Mouse (Mus musculus): ENCODE measurements around the gene Tuba1c. TPM values are rescaled to one million over a fixed set of nuclear protein-coding genes. Genes with fewer than 3 reads are reported as not detected.

Gene Tuba1c
- total and polyA plus RNA-seq, 2 experiments from 2014 or later, result 9.6 to 22.6 TPM

DNA sequence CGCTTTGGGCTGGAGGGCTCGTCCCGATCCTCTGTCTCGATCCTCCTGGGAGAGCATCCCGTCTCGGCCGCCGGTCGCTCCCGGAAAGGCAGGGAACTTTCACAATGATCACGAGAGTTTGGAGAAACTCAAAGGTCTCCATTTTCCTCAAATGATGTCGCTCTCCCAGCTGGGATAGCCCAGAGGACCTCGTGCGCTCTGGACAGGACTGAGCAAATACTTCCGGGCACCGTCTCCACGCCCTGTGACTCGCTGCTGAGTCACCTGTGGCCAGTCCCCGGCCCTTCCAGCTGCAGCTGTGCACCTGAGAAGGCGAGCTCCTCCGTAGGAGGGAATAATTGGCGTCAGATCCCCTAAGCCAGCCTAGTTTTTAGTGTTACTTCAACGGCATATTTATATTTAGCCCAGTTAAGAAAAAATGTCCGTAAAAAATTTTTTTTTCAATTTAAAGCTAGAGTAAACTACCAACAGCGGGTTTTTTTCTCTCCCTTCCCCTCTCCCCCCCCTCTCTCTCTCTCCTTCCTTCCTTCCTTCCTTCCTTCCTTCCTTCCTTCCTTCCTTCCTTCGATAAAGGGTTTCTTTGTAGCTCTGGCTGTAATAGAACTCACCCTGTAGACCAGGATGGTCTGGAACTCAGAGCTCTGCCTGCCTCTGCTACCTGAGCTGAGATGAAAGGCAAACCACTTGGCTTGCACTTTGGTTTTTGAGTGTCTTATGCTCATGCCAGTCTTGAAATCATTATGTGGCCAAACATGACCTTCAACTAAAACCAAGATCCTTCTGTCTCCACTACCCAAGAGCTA, 1.1 kb downstream of the Tuba1c start:
- no peaks in the 10 kb centered on the region for H3K36me3 ChIP-seq (ENCODE audit: insufficient read depth, low read length)
- peaks cover 2% of the 10 kb centered on the region; the same call in 1 of the 2 replicates for H3K4me1 ChIP-seq (ENCODE audit: insufficient read depth, low read length)
- no peak for ATAC-seq (ENCODE audit: low FRiP score)
- no peak for DNase-seq (ENCODE audit: low spot score)
- peaks cover 12% of the 10 kb centered on the region; the same call in 1 of the 2 replicates for H3K27me3 ChIP-seq (ENCODE audit: insufficient read depth, low read length)
- H3K9ac ChIP-seq (replicated peaks; ENCODE audit: low read length, poor library complexity, severe bottlenecking), result no peak overlapping the region
- peak overlapping the region; percentile 62 for H3K4me2 ChIP-seq (ENCODE audit: low read depth, low read length, poor library complexity, severe bottlenecking)
- no peak overlapping the region for H3K27ac ChIP-seq (ENCODE audit: low read depth, low read length)
- no peaks in the 10 kb centered on the region for H3K9me3 ChIP-seq (ENCODE audit: low read length)
- 19% methylated on average over 26 of the region's 26 CpGs for WGBS
- TF ChIP-seq CTCF (IDR thresholded peaks at IDR 0.05), result no peak
- peak overlapping the region; percentile 34 for H3K4me3 ChIP-seq (ENCODE audit: low read depth, low read length)

DNA sequence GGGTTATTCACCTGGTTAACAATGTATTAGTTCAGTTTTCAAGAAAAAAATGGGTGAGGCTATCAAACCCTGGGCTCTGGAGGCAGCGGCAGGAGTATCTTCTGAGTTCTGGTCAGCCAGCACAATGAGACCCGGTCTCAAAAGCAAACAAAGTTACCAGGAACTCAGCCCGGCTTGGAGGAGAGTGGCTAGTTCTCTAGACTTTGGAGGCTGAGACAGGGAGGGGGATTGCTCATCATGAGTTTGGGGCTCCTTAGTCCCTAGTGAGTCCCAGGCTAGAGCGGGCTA, 1.6 kb downstream of the Tuba1c start:
- TF ChIP-seq CTCF (IDR thresholded peaks at IDR 0.05), result no peak
- 86% methylated on average over 4 of the region's 4 CpGs for WGBS
- H3K27ac ChIP-seq (ENCODE audit: low read depth, low read length), result no peak overlapping the region
- H3K36me3 ChIP-seq (ENCODE audit: insufficient read depth, low read length), result no peaks in the 10 kb centered on the region
- H3K4me3 ChIP-seq (ENCODE audit: low read depth, low read length), result no peak overlapping the region
- H3K4me1 ChIP-seq (ENCODE audit: insufficient read depth, low read length), result peaks cover 2% of the 10 kb centered on the region; the same call in 1 of the 2 replicates
- ATAC-seq (ENCODE audit: low FRiP score) (no peak), DNase-seq (ENCODE audit: low spot score) (no peak)
- H3K9ac ChIP-seq (replicated peaks; ENCODE audit: low read length, poor library complexity, severe bottlenecking), result no peak overlapping the region
- no peak overlapping the region for H3K4me2 ChIP-seq (ENCODE audit: low read depth, low read length, poor library complexity, severe bottlenecking)
- peaks cover 12% of the 10 kb centered on the region; the same call in 1 of the 2 replicates for H3K27me3 ChIP-seq (ENCODE audit: insufficient read depth, low read length)
- H3K9me3 ChIP-seq (ENCODE audit: low read length), result no peaks in the 10 kb centered on the region

DNA sequence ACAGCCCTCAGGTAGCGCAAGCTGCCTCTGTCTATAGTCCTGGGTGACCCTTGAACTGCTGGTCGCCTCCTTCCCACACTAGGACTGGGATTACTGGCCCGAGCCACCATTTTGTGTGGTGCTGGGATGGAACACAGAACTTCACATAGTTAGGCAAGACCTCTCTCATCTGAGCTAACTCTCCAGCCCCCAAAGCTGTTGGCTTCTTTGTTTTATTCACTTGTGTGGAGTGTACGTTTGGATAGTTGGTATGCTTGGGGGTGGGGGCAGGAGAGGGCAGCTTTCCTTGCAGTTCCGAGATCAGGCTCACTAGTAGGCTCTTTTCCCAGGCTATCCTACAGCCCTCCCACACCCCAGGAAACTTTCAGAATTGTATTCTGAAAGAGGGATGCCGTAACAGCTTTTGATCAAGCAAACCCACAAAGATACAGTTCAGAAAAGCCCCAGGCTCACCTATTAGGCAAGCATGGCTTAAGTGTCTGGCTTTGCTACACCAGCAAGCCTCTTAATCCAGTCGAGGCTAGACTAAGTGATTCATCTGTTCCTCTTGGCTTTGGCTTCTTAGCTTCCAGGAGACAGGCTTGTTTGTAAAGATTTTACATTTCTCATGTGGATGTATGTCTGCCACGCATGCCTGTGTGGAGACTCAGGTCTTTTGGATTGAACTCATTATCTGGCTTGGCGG, 2.5 kb downstream of the Tuba1c start:
- ATAC-seq (ENCODE audit: low FRiP score), result no peak
- 75% methylated on average over 9 of the region's 9 CpGs for WGBS
- Histone ChIP-seq H3K4me3 (ENCODE audit: low read depth, low read length) (no peak overlapping the region), H3K27me3 (ENCODE audit: insufficient read depth, low read length) (peaks cover 12% of the 10 kb centered on the region; the same call in 1 of the 2 replicates), H3K27ac (ENCODE audit: low read depth, low read length) (no peak overlapping the region), H3K9me3 (ENCODE audit: low read length) (no peaks in the 10 kb centered on the region), H3K4me1 (ENCODE audit: insufficient read depth, low read length) (peaks cover 2% of the 10 kb centered on the region; the same call in 1 of the 2 replicates), H3K36me3 (ENCODE audit: insufficient read depth, low read length) (no peaks in the 10 kb centered on the region), H3K9ac (replicated peaks; ENCODE audit: low read length, poor library complexity, severe bottlenecking) (no peak overlapping the region), H3K4me2 (ENCODE audit: low read depth, low read length, poor library complexity, severe bottlenecking) (no peak overlapping the region)
- no peak for DNase-seq (ENCODE audit: low spot score)
- no peak for TF ChIP-seq CTCF (IDR thresholded peaks at IDR 0.05)

DNA sequence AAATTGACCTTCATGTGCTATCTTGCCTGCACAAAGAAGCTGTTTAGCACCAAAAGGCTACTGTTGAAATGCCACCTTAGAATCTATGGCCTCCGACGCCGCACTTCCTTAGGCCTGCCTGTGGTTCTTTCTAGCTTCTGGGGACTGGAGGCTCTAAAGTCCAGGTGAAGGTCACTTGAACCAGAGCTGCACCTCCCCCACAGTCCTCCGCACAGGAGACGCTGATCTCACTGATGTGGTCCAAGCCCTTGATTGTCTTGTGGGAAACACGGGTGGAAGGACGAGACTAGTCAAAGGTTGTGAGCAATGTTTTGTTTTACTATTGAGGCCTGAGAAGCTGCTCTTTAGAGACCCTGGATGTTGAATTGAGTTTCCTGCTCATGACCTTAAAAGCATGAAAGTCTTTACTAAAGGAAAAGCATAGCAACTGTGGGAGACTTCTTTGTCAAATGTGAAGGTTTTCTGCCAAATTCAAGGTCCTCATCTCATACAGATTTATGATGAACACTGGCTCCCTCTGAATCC, 3.1 kb downstream of the Tuba1c start:
- Histone ChIP-seq H3K4me1 (ENCODE audit: insufficient read depth, low read length) (peaks cover 2% of the 10 kb centered on the region; the same call in 1 of the 2 replicates), H3K27ac (ENCODE audit: low read depth, low read length) (no peak overlapping the region), H3K9ac (replicated peaks; ENCODE audit: low read length, poor library complexity, severe bottlenecking) (no peak overlapping the region), H3K27me3 (ENCODE audit: insufficient read depth, low read length) (peaks cover 12% of the 10 kb centered on the region; the same call in 1 of the 2 replicates), H3K4me2 (ENCODE audit: low read depth, low read length, poor library complexity, severe bottlenecking) (no peak overlapping the region), H3K36me3 (ENCODE audit: insufficient read depth, low read length) (no peaks in the 10 kb centered on the region), H3K9me3 (ENCODE audit: low read length) (no peaks in the 10 kb centered on the region), H3K4me3 (ENCODE audit: low read depth, low read length) (no peak overlapping the region)
- WGBS, result 84% methylated on average over 7 of the region's 7 CpGs
- TF ChIP-seq CTCF (IDR thresholded peaks at IDR 0.05), result no peak
- ATAC-seq (ENCODE audit: low FRiP score) (no peak), DNase-seq (ENCODE audit: low spot score) (no peak)

DNA sequence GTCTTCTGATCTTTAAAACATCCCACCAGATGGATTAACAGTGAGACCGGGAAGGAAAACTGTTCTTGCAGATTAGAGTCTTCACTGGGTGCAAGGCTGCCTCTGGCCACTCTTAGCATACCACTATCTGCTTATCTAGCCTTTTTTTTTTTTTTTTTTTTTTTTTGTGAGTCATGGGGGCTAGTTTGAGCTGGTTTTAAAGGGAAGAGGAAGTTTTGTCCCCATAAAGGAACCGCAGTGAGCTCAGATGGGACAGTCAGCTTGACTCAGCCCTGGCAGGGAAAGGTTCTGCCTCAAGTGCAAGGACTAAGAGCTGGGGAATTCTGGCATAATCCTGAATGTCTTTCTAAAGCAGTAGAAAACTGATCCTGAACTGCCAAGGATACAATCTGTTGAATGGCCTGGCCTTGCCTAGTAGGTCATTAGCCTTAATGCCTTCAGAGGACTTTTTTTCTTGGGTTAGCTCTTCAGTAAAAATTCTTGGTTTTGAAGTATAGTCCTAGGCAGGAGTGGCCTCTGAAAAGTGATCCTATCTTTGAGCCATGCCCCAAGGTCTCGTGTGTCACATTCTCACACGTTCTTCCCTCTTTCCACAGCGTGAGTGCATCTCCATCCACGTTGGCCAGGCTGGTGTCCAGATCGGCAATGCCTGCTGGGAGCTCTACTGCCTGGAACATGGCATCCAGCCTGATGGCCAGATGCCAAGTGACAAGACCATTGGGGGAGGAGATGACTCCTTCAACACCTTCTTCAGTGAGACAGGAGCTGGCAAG, 4.0 kb downstream of the Tuba1c start:
- ATAC-seq (ENCODE audit: low FRiP score) (no peak), DNase-seq (ENCODE audit: low spot score) (no peak)
- peaks cover 12% of the 10 kb centered on the region; the same call in 1 of the 2 replicates for H3K27me3 ChIP-seq (ENCODE audit: insufficient read depth, low read length)
- H3K27ac ChIP-seq (ENCODE audit: low read depth, low read length), result no peak overlapping the region
- no peak overlapping the region for H3K4me2 ChIP-seq (ENCODE audit: low read depth, low read length, poor library complexity, severe bottlenecking)
- TF ChIP-seq CTCF (IDR thresholded peaks at IDR 0.05), result no peak
- H3K4me3 ChIP-seq (ENCODE audit: low read depth, low read length), result no peak overlapping the region
- H3K36me3 ChIP-seq (ENCODE audit: insufficient read depth, low read length), result no peaks in the 10 kb centered on the region
- H3K9ac ChIP-seq (replicated peaks; ENCODE audit: low read length, poor library complexity, severe bottlenecking), result no peak overlapping the region
- WGBS, result 79% methylated on average over 7 of the region's 7 CpGs
- H3K4me1 ChIP-seq (ENCODE audit: insufficient read depth, low read length), result peaks cover 2% of the 10 kb centered on the region; the same call in 1 of the 2 replicates
- no peaks in the 10 kb centered on the region for H3K9me3 ChIP-seq (ENCODE audit: low read length)

Data from midbrain, postnatal 0 days (tissue).